Mouse (Mus musculus) cerebellum, postnatal 36 days (tissue): ENCODE measurements around the gene Olfr403.
"Not testable (repeated sequence)": the region's sequence is repeated elsewhere in the genome, so short reads cannot be mapped to it uniquely, and the experiment has no call there.

Experiments
- DNase-seq, 2 experiments: peaks; one replicate each; pipeline ENCODE4 v3.0.0; 2021 to 2022; ENCODE audit warnings: mixed read lengths in 2 of 2

Olfr403 gene

DNA sequence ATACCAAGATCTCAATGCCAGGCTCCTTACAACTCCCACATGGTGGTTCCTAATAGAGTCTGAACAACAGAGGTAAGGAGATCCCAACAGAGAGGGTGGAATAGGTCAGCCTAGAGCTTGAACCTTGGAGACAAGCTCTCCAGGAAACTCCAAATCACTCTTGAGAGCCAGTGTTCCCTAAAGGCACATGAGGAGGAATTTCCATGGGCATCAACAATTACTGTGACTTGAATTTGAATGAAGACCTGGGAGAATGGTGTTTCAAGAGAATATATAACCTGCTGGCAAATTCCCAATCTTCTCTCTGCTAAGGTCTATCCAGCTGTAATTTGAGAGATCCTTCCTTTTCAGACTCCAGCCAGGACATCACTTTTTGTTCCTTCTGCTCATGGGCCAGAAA lies at the start of gene Olfr403:
TSS of gene Olfr403 (plus strand) at position 301 of the 400 bp plus-strand sequence.
- no peak for DNase-seq

DNA sequence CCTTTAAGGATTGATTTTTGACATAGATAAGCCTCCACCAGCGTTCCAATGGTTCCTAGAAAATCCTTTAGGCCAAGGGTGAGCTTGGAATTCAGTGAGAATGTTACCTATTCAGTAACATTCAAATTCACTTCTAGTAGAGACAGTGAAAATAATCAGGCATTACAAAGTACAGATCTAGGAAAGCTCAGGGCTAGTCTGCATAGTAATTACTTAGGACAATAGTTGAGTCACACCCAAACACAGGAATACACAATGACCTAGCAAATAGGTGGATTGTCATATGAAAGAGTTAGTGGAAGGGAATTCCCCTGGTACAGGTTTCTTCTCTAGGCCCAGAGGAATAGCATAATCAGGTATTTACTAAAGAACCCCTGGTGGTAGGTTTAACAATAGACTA lies 46.0 kb upstream of the Olfr403 start:
- not testable (repeated sequence) for DNase-seq

DNA sequence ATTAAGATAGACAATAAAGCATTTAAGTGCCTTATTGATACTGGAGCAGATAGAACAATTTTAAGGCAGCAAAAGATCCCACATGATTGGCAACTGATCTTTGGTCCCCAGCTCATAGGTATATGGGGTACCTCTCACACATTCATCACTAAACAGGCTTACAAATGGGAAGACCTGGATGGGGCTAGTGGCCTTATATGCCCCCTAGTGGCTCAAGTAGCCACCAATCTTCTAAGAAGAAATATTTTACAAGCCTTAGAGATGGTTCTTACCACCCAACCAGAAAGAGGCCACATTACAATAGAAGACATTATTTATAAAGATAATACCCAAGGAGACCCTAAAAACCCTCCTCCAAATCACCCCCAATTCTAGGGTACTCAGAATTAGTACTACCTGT lies 40.2 kb upstream of the Olfr403 start:
- no peak for DNase-seq

DNA sequence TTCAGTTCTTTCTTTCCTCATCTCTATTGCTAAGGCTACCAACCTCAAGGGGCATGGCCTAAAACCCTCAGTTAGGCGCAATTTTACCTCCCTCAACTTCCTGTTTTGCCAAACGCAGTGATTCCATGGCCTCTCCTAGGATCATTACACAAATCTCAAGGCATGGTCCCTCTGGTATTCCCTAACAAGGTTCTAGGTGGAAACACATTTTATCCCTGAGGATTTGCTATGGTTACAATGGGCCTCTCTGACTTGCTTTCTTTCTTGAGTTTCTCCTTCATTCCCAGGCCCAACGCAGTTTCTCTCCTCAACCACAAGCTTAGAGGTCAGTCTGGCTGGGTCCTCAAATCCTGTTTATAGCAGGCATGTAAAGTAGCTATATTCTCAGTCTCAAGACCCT lies 32.8 kb upstream of the Olfr403 start, which contains the start of gene Olfr402:
TSS of gene Olfr402 (plus strand) at position 301 of the 400 bp plus-strand sequence.
- DNase-seq: no peak

- DNase-seq: no peak
Measured at GRCm38 (mm10) chr11:74168771-74169170, 17.3 kb upstream of the Olfr403 start.

DNA sequence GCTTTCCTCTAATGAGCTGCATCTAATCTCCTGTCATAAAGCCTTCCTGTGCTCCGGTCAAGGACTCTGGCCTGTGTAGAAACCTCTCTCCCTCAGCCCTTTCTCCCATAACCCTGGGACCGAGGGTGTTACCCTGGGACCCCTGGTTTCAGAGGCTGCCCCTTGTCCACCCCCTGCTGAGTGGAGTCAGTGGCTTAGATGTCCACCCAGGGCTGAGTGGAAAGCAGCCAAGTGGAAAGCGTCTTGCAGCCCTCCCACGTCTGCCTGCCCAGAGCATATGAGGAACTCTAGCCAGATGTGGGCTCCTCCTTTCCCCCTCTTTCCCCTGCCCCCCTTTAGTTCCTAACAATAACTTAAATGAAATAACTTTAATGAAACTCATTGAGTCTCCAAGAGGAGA lies 2.9 kb upstream of the Olfr403 start:
- no peak for DNase-seq

GRCm38 (mm10) chr11:74183745-74184144 lies 2.3 kb upstream of the Olfr403 start:
- no peak for DNase-seq

GRCm38 (mm10) chr11:74211279-74211678 lies 25.2 kb downstream of the Olfr403 start, which contains the start of gene Olfr43:
Olfr43 (minus strand) TSS chr11:74211379.
- DNase-seq: no peak

DNA sequence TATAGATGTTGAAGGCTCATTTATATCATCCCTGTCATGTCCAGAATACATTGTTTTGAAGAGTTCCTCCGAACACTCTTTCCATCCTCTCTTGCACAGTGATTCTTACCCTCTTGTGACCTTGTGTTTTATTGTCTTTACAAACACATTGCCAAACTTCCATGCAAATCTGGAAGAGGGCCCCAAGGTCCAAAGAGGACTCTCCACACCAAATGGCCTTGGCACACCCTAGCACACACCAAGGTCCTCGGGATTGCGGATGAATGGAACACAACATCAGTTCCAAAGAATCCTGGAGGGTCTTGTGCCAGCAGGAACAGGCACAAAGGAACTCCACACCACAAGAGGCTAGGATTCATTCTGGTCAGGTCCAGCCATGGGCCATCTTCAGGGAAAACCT lies 55.2 kb downstream of the Olfr403 start:
- DNase-seq: no peak
